Mouse (Mus musculus) embryonic facial prominence, embryonic 12.5 days (tissue): ENCODE results near the gene Fus. TPM values are rescaled to one million over a fixed set of nuclear protein-coding genes. Genes with fewer than 3 reads are reported as not detected.
A peak's percentile ranks its signal among the peaks of the same experiment; 100 is the strongest.
"Not testable (repeated sequence)": the region's sequence is repeated elsewhere in the genome, so short reads cannot be mapped to it uniquely, and the experiment has no call there.

Experiments
- ATAC-seq: fragments of 200-750 bp; cut with Nextera tagmentation; 2 replicates; pipeline ENCODE4 v1.8.0; 2017; ENCODE audit not compliant: insufficient number of reproducible peaks, insufficient read depth, low FRiP score, low TSS enrichment
- H3K27ac ChIP-seq: fragments of 300-500 bp; sonication (generic); 2 replicates; pipeline ENCODE4 v1.5.1; 2016; ENCODE audit warnings: mild to moderate bottlenecking
- H3K27me3 ChIP-seq: fragments of 300-500 bp; sonication (generic); 2 replicates; pipeline ENCODE4 v1.6.1; 2016; ENCODE audit warnings: mild to moderate bottlenecking, moderate library complexity
- H3K36me3 ChIP-seq: fragments of 300-500 bp; sonication (generic); 2 replicates; pipeline ENCODE4 v1.6.1; 2016; ENCODE audit warnings: mild to moderate bottlenecking
- H3K4me1 ChIP-seq: fragments of 300-500 bp; sonication (generic); 2 replicates; pipeline ENCODE4 v1.6.1; 2016
- H3K4me2 ChIP-seq: fragments of 300-500 bp; sonication (generic); replicated peaks from 2 replicates; pipeline ENCODE4 v1.6.1; 2016; ENCODE audit warnings: mild to moderate bottlenecking, moderate library complexity
- H3K4me3 ChIP-seq: fragments of 300-500 bp; sonication (generic); 2 replicates; pipeline ENCODE4 v1.5.1; 2016; ENCODE audit warnings: mild to moderate bottlenecking
- H3K9ac ChIP-seq: fragments of 300-500 bp; sonication (generic); 2 replicates; pipeline ENCODE4 v1.6.1; 2016; ENCODE audit warnings: mild to moderate bottlenecking, moderate library complexity
- H3K9me3 ChIP-seq: fragments of 300-500 bp; sonication (generic); 2 replicates; pipeline ENCODE4 v1.6.1; 2016; ENCODE audit warnings: mild to moderate bottlenecking, moderate library complexity
- WGBS: fragments of 180-500 bp; shearing (Covaris S2); methylation state at CpG from one replicate; pipeline ENCODE4 v1.1.7; 2016; 5-methylcytosine and 5-hydroxymethylcytosine counted together
- polyA plus RNA-seq: library from polyadenylated mRNA; unstranded; fragments of >200 nt; fragmentation: Nextera tagmentation; extraction: Ambion mirVana; gene quantifications from 2 replicates; pipeline ENCODE4 v1.2.1, GENCODE M21; 2016

Gene Fus
- polyA plus RNA-seq, 1 experiment from 2014 or later: 594 TPM

DNA sequence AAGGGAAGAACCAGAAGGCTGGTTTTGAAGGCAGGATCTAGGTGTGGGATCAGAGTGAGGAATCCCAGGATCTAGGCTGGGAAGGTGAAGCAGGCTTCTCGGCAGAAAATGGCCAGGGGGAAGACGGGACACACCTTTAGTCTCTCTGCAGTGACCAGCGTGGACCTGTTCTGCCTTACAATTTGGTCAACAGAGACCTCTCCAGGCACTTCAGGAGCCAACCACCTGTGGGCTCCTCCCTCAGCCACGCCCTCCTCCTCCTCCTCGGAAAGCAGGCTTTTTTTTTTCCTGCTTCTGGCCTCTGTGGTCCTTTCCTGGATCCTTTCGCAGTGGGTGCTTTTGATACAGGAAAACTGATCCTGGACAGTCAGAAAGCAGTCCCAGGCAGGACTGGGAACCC is 37.3 kb upstream of the Fus start, which contains the start of gene Prss8:
Prss8 (minus strand) TSS at position 182 of the 400 bp plus-strand sequence.
- H3K4me1 ChIP-seq: peaks cover 36% of the 10 kb centered on the region
- peak within 1 kb of the TSS; percentile 46 for H3K4me2 ChIP-seq
- WGBS: 9% methylated on average over 6 of the region's 6 CpGs
- H3K27ac ChIP-seq: no peak within 1 kb of the TSS
- peaks cover 31% of the 10 kb centered on the region for H3K27me3 ChIP-seq
- ATAC-seq: no peak
- H3K9me3 ChIP-seq: no peaks in the 10 kb centered on the region
- H3K9ac ChIP-seq: peak within 1 kb of the TSS; percentile 31
- peak within 1 kb of the TSS; percentile 34 for H3K4me3 ChIP-seq
- H3K36me3 ChIP-seq: peaks cover 22% of the 10 kb centered on the region; the same call in 1 of the 2 replicates

GRCm38 (mm10) chr7:127930636-127931035 is 36.6 kb upstream of the Fus start:
- peaks cover 31% of the 10 kb centered on the region for H3K27me3 ChIP-seq
- WGBS: 78% methylated on average over 5 of the region's 5 CpGs
- no peak for ATAC-seq
- H3K4me1 ChIP-seq: peaks cover 36% of the 10 kb centered on the region
- no peaks in the 10 kb centered on the region for H3K9me3 ChIP-seq
- no peak overlapping the region for H3K4me3 ChIP-seq
- H3K9ac ChIP-seq: no peak overlapping the region
- H3K4me2 ChIP-seq: no peak overlapping the region
- H3K36me3 ChIP-seq: peaks cover 15% of the 10 kb centered on the region; the same call in 1 of the 2 replicates
- H3K27ac ChIP-seq: no peak overlapping the region

GRCm38 (mm10) chr7:127931351-127932135 is 35.7 kb upstream of the Fus start:
- Histone ChIP-seq H3K4me2 (peak overlapping the region; percentile 1; the same call in 1 of the 2 replicates), H3K27ac (peak overlapping the region; percentile 69), H3K36me3 (0 out of 2 replicates have a peak, but pooled peaks cover 6% of the 10 kb centered on the region), H3K4me1 (peaks cover 43% of the 10 kb centered on the region), H3K27me3 (peaks cover 31% of the 10 kb centered on the region), H3K9me3 (no peaks in the 10 kb centered on the region), H3K9ac (0 out of 2 replicates have a peak overlapping the region, but pooled peaks have one; percentile 11), H3K4me3 (no peak overlapping the region)
- no peak for ATAC-seq
- 29% methylated on average over 13 of the region's 13 CpGs for WGBS

DNA sequence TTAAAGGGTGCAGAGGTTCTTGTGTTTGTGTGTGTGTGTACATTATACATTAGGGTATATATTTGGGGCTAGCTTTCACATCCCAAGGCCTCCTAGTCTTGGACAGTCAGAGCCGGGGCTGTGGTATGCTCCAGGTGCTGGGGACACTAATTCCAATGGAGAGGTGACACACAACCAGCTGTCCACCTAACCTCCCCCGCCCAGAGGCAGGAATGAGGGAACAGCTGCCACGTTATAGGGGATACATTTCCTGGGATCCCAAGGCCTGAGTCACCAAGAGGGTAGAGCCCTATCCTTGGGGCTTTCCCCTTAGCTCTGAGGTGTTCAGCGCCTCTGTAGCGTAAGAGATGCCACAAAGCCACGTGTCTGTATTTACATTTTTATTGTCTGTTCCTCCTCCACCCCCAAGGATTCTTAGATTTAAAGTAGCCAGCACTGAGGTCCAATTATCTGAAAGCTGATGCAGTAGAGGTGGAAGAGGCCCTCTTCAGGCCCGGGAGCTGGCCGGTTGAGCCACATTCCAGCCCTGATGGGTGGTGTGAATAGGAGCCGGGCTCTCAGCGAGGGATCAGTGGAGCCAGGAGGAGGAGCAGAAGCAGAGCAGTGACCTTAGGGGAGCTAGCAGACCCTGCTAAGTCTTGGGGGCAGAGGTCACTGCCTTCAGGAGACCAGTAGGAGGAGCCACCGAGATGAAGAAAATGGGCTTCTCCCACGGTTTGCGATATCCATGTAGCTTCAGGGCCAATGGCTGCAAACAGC is 34.8 kb upstream of the Fus start:
- Histone ChIP-seq H3K4me1 (peaks cover 44% of the 10 kb centered on the region), H3K36me3 (no peaks in the 10 kb centered on the region), H3K27me3 (peaks cover 31% of the 10 kb centered on the region), H3K9ac (0 out of 2 replicates have a peak overlapping the region, but pooled peaks have one; percentile 11), H3K4me3 (no peak overlapping the region), H3K9me3 (no peaks in the 10 kb centered on the region), H3K4me2 (0 out of 2 replicates have a peak overlapping the region, but pooled peaks have one; percentile 3), H3K27ac (peak overlapping the region; percentile 60; the same call in 1 of the 2 replicates)
- 12% methylated on average over 13 of the region's 13 CpGs for WGBS
- ATAC-seq: no peak

DNA sequence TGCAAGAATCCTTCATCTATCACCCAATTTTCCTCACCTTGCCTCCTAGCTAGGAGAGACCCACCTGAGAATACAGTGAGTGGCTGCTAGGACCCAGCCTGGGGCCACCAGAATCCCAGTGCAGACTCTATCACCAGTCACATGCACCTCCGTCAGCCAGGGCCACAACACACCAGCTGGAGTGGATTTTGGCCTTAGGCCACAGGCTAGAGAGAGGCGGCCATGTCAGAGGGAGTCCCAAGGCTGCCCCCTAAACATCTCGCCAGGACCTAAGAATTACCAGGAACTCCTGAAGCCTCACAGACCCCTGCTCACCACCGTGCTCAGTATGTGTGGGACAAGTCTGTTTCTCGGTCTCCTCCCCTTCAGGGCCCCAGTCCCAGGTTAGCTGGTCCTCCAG is 33.2 kb upstream of the Fus start:
- H3K36me3 ChIP-seq: no peaks in the 10 kb centered on the region
- H3K27ac ChIP-seq: no peak overlapping the region
- peaks cover 44% of the 10 kb centered on the region for H3K4me1 ChIP-seq
- WGBS: 83% methylated on average over 5 of the region's 5 CpGs
- H3K27me3 ChIP-seq: peaks cover 17% of the 10 kb centered on the region
- no peak overlapping the region for H3K9ac ChIP-seq
- H3K4me2 ChIP-seq: no peak overlapping the region
- ATAC-seq: no peak
- no peak overlapping the region for H3K4me3 ChIP-seq
- H3K9me3 ChIP-seq: no peaks in the 10 kb centered on the region

GRCm38 (mm10) chr7:127935028-127935722 is 32.1 kb upstream of the Fus start:
- H3K9ac ChIP-seq: peak overlapping the region; percentile 73
- H3K4me3 ChIP-seq: peak overlapping the region; percentile 65
- peak; percentile 94 for ATAC-seq
- H3K36me3 ChIP-seq: no peaks in the 10 kb centered on the region
- WGBS: 7% methylated on average over 32 of the region's 32 CpGs
- peaks cover 6% of the 10 kb centered on the region for H3K27me3 ChIP-seq
- H3K9me3 ChIP-seq: no peaks in the 10 kb centered on the region
- H3K4me1 ChIP-seq: peaks cover 37% of the 10 kb centered on the region
- peak overlapping the region; percentile 93 for H3K4me2 ChIP-seq
- peak overlapping the region; percentile 18 for H3K27ac ChIP-seq

- peak overlapping the region; percentile 18 for H3K27ac ChIP-seq
- 2% methylated on average over 37 of the region's 38 CpGs for WGBS
- H3K36me3 ChIP-seq: no peaks in the 10 kb centered on the region
- H3K4me2 ChIP-seq: peak overlapping the region; percentile 93
- peak overlapping the region; percentile 65 for H3K4me3 ChIP-seq
- H3K4me1 ChIP-seq: peaks cover 36% of the 10 kb centered on the region
- H3K27me3 ChIP-seq: 0 out of 2 replicates have a peak, but pooled peaks cover under 1% of the 10 kb centered on the region
- H3K9ac ChIP-seq: peak overlapping the region; percentile 73
- peak; percentile 38 for ATAC-seq
- H3K9me3 ChIP-seq: no peaks in the 10 kb centered on the region
Observed at GRCm38 (mm10) chr7:127935748-127936159, 31.5 kb upstream of the Fus start.

DNA sequence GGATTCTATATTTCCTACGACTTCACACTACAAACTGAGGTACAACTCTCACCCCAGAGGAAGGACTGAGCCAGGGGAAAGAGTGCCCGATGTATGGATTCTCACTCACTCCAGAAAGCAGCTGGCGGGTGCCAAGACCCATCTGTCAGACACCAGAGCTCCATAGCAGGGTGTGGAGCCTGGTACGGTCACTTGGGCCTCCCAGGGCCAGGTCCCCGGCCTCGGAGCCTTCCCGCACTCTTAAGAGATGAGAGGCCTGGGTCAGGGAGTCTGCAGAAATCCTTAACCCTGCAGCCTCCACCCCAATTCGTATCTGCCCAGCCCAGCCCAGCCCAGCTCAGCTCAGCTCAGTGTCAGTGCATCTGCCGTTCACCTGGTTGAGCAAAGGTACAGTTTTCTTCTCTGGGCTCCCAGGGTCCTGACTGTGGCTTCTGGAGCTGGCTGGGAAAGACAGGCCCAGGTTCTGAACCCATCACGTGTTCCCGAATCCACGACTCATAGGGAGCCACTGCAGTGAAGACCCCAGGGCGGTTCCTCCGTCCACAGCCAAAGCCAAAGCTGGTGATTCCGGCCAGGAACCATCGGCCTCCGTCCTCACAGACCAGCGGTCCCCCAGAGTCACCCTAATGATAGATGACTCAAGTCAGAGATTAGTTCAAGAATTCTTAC is 30.9 kb upstream of the Fus start:
- Histone ChIP-seq H3K27ac (no peak overlapping the region), H3K4me2 (peak overlapping the region; percentile 93), H3K27me3 (no peaks in the 10 kb centered on the region), H3K4me3 (peak overlapping the region; percentile 65), H3K9ac (peak overlapping the region; percentile 73), H3K4me1 (peaks cover 34% of the 10 kb centered on the region), H3K9me3 (no peaks in the 10 kb centered on the region), H3K36me3 (no peaks in the 10 kb centered on the region)
- 58% methylated on average over 18 of the region's 18 CpGs for WGBS
- ATAC-seq: no peak

DNA sequence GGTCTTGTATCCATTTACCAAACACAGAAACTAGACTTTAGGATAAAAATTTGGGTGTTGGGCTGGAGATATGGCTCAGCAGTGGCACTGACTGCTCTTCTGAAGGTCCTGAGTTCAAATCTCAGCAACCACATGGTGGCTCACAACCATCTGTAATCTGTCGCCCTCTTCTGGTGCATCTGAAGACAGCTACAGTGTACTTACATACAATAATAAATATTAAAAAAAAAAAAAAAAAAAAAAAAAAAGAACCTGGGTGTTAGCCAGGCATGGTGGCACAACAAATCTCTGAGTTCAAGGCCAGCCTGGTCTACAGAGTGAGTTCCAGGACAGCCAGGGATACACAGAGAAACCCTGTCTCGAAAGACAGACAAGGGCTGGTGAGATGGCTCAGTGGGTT is 25.2 kb upstream of the Fus start:
- H3K9me3 ChIP-seq, H3K36me3 ChIP-seq, H3K9ac ChIP-seq, H3K27ac ChIP-seq, H3K4me2 ChIP-seq, H3K4me3 ChIP-seq, H3K4me1 ChIP-seq, ATAC-seq: not testable (repeated sequence)
- H3K27me3 ChIP-seq: peaks cover 39% of the 10 kb centered on the region
- 51% methylated on average over 2 of the region's 2 CpGs for WGBS

DNA sequence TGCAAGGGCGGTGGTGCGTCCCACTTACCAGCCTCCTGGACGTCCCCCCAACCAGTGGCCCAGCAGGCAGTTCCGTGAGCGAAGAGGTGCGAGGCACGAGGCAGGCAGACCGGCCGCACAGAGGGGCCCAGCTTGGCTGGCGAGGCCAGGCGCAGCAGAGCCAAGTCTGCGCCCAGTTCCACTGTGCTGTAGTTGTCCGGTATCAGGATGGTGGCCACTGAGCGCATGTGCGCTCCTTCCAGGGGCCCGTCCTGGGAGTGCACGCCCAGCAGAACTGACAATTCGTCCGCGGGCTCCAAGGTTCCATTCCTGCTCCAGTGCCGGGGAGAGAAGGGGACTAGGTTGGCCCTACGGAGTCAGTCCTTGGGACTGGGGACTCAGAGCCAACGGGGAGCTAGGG is 22.6 kb upstream of the Fus start:
- H3K4me1 ChIP-seq: no peaks in the 10 kb centered on the region
- H3K4me2 ChIP-seq: peak overlapping the region; percentile 27
- no peak for ATAC-seq
- H3K27me3 ChIP-seq: peaks cover 39% of the 10 kb centered on the region
- H3K9ac ChIP-seq: no peak overlapping the region
- no peaks in the 10 kb centered on the region for H3K36me3 ChIP-seq
- no peak overlapping the region for H3K27ac ChIP-seq
- no peaks in the 10 kb centered on the region for H3K9me3 ChIP-seq
- WGBS: 12% methylated on average over 23 of the region's 23 CpGs
- H3K4me3 ChIP-seq: 0 out of 2 replicates have a peak overlapping the region, but pooled peaks have one; percentile 9
